Mouse (Mus musculus) frontal cortex, adult 2 months (tissue): ENCODE measurements at regions not wholly inside any gene's neighbourhood (a gene's known extent, or its start where the extent isn't known, plus 50 kb on each side); places are given as distances from the start of the nearest gene placed in this dataset.

Experiments used
- DNase-seq, 2 experiments: peaks; one replicate each; pipeline ENCODE4 v3.0.0; 2022; ENCODE audit warnings: low spot score in 1 of 2; ENCODE audit errors: extremely low spot score in 1 of 2

- no peak for DNase-seq
Observed at GRCm38 (mm10) chrX:140164859-140165258, 102.2 kb downstream of the Pih1h3b start.

GRCm38 (mm10) chrX:140165966-140166365 lies 103.3 kb downstream of the Pih1h3b start:
- DNase-seq, result no peak

- DNase-seq, result peak in 1 of 2 experiments; percentile 10
Observed at GRCm38 (mm10) chrX:140179850-140180249, 117.2 kb downstream of the Pih1h3b start.

- DNase-seq, result no peak
Observed at GRCm38 (mm10) chrX:140183003-140183402, 120.3 kb downstream of the Pih1h3b start.

- DNase-seq, result no peak
Observed at GRCm38 (mm10) chrX:140203676-140204075, 138.4 kb upstream of the Frmpd3 start.

- DNase-seq, result no peak
Observed at GRCm38 (mm10) chrX:140208791-140209190, 133.3 kb upstream of the Frmpd3 start.

GRCm38 (mm10) chrX:140212644-140213361 lies 129.3 kb upstream of the Frmpd3 start:
- no peak for DNase-seq

GRCm38 (mm10) chrX:140214198-140214849 lies 127.7 kb upstream of the Frmpd3 start:
- DNase-seq, result peak; percentile 5 to 11

- no peak for DNase-seq
Observed at GRCm38 (mm10) chrX:140255790-140256189, 86.3 kb upstream of the Frmpd3 start.

- no peak for DNase-seq
Observed at GRCm38 (mm10) chrX:140269742-140270457, 72.2 kb upstream of the Frmpd3 start.

GRCm38 (mm10) chrX:140277327-140277947 lies 64.6 kb upstream of the Frmpd3 start:
- DNase-seq, result no peak

GRCm38 (mm10) chrX:140277978-140278729 lies 63.9 kb upstream of the Frmpd3 start:
- DNase-seq, result peak in 1 of 2 experiments; percentile 17

- DNase-seq, result peak in 1 of 2 experiments; percentile 32
Observed at GRCm38 (mm10) chrX:140279266-140279665, 62.8 kb upstream of the Frmpd3 start.

- no peak for DNase-seq
Observed at GRCm38 (mm10) chrX:140280016-140280415, 62.0 kb upstream of the Frmpd3 start.
